Mouse (Mus musculus): Measurements from ENCODE around the gene Nub1.
A peak's percentile ranks its signal among the peaks of the same experiment; 100 is the strongest.
"Not testable (repeated sequence)": the region's sequence is repeated elsewhere in the genome, so short reads cannot be mapped to it uniquely, and the experiment has no call there.

The Nub1 gene

GRCm38 (mm10) chr5:24685366-24686093 lies at the start of gene Nub1:
Gene Nub1 (plus strand): TSS chr5:24685532.
- DNase-seq (ENCODE audit: low spot score): peak; percentile 95

- no peak for DNase-seq (ENCODE audit: low spot score)
Measured at GRCm38 (mm10) chr5:24636987-24637386, 48.3 kb upstream of the Nub1 start.

- no peak for DNase-seq (ENCODE audit: low spot score)
Measured at GRCm38 (mm10) chr5:24638131-24638530, 47.2 kb upstream of the Nub1 start.

- no peak for DNase-seq (ENCODE audit: low spot score)
Measured at GRCm38 (mm10) chr5:24639081-24639480, 46.3 kb upstream of the Nub1 start.

- no peak for DNase-seq (ENCODE audit: low spot score)
Measured at GRCm38 (mm10) chr5:24645454-24645853, 39.9 kb upstream of the Nub1 start.

- DNase-seq (ENCODE audit: low spot score): no peak
Measured at GRCm38 (mm10) chr5:24649231-24649630, 36.1 kb upstream of the Nub1 start.

GRCm38 (mm10) chr5:24649701-24650100 lies 35.6 kb upstream of the Nub1 start:
- DNase-seq (ENCODE audit: low spot score): no peak

- DNase-seq (ENCODE audit: low spot score): no peak
Measured at GRCm38 (mm10) chr5:24651356-24651755, 34.0 kb upstream of the Nub1 start.

- DNase-seq (ENCODE audit: low spot score): peak; percentile 89
Measured at GRCm38 (mm10) chr5:24651768-24652752, 33.3 kb upstream of the Nub1 start.

- DNase-seq (ENCODE audit: low spot score): no peak
Measured at GRCm38 (mm10) chr5:24652780-24653179, 32.6 kb upstream of the Nub1 start.

GRCm38 (mm10) chr5:24654491-24654890 lies 30.8 kb upstream of the Nub1 start:
- no peak for DNase-seq (ENCODE audit: low spot score)

- DNase-seq (ENCODE audit: low spot score): no peak
Measured at GRCm38 (mm10) chr5:24657113-24657512, 28.2 kb upstream of the Nub1 start.

- DNase-seq (ENCODE audit: low spot score): no peak
Measured at GRCm38 (mm10) chr5:24659708-24660423, 25.5 kb upstream of the Nub1 start.

GRCm38 (mm10) chr5:24661457-24661856 lies 23.9 kb upstream of the Nub1 start:
- DNase-seq (ENCODE audit: low spot score): no peak

- DNase-seq (ENCODE audit: low spot score): peak; percentile 81
Measured at GRCm38 (mm10) chr5:24674238-24674637, 11.1 kb upstream of the Nub1 start.

- DNase-seq (ENCODE audit: low spot score): no peak
Measured at GRCm38 (mm10) chr5:24681436-24681835, 3.9 kb upstream of the Nub1 start.

GRCm38 (mm10) chr5:24684578-24685365 lies 560 bp upstream of the Nub1 start:
- DNase-seq (ENCODE audit: low spot score): peak; percentile 33

- no peak for DNase-seq (ENCODE audit: low spot score)
Measured at GRCm38 (mm10) chr5:24686176-24686575, 844 bp downstream of the Nub1 start.

GRCm38 (mm10) chr5:24686671-24687420 lies 1.5 kb downstream of the Nub1 start:
- DNase-seq (ENCODE audit: low spot score): not testable (repeated sequence)

GRCm38 (mm10) chr5:24687696-24688095 lies 2.4 kb downstream of the Nub1 start:
- DNase-seq (ENCODE audit: low spot score): no peak

GRCm38 (mm10) chr5:24696704-24697103 lies 11.4 kb downstream of the Nub1 start:
- no peak for DNase-seq (ENCODE audit: low spot score)

Measured in urinary bladder, postnatal 25 days (tissue).